Mouse (Mus musculus): ENCODE data around the gene Atp1a4.
"Not testable (repeated sequence)": the region's sequence is repeated elsewhere in the genome, so short reads cannot be mapped to it uniquely, and the experiment has no call there.

Gene Atp1a4

DNA sequence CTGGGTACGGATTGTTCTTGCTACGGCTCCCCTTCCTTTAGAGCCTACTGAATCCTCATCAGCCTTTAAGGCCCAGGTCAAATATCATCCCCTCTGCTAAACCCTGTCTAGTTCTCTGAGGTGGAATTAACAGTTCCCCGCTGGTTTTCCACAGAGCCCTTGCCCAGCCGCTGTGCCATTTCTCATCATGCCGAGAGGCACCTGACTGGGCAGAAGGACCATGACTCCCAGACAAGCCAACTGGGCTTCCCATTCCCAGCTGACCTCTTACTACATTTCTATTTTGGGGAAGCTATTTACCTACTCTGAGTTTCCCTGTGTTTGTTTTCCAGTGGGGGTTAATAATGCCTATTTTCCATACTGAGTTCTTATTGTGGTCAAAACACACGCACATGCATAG is 24.9 kb upstream of the Atp1a4 start:
- in situ Hi-C loops (cut with MboI, MseI) = no loop called here

- in situ Hi-C loops (cut with MboI, MseI) = no loop called here
Measured at GRCm38 (mm10) chr1:172281522-172282254, 23.5 kb upstream of the Atp1a4 start.

DNA sequence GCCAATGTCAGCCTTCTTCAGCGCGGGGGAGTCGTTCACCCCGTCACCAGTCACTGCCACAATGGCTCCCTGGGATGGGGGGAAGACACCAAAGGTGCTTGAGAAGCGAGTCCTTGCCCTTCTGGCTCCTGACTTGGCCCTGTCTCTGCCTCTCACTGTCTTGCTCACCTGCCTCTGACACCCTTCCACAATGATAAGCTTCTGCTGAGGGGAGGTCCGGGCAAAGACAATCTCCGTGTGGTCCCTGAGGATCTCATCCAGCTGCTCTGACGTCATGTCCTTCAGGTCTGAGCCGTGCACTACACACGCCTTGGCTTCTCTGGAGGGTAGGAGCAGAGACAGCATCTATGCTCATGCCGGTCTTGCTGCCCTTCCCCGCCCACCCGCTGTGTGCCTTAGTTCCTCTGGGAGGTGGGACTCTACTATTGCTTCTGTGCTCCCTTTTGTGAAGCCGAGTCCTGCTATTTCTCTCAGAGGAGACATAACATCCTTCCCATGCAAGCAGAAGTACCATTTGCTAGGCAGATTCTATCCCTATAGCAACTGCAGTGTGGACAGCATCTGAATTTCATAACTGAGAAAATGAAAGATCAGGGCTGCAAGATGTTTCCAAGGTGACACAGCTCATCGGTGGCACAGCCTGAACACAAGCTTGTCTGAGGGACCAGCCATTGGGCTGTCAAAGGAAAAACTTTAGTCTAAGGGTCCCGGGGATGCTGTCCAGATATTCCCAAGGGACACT is 21.7 kb upstream of the Atp1a4 start:
- in situ Hi-C loops (cut with MboI, MseI) = no loop called here

DNA sequence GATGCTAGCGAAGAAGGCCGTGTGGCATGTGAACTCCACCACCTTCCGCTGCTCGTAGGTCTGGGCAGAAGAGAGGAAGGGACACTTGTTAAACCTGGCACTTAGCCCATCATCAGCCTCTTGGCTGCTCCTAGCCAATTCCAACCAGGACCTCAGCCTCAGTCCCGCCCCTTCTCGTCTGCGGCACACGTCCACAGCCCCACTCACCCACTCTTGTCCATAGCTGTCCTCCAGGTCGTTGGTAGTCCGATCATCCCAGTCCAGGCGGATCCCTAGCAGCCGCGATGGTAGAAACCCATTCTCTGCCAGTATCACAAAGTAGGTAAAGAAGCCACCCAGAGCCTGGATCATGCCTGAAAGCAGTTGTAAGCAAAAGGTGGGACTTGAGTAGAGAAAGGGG is 20.1 kb upstream of the Atp1a4 start:
- in situ Hi-C loops (cut with MboI, MseI) = no loop called here

DNA sequence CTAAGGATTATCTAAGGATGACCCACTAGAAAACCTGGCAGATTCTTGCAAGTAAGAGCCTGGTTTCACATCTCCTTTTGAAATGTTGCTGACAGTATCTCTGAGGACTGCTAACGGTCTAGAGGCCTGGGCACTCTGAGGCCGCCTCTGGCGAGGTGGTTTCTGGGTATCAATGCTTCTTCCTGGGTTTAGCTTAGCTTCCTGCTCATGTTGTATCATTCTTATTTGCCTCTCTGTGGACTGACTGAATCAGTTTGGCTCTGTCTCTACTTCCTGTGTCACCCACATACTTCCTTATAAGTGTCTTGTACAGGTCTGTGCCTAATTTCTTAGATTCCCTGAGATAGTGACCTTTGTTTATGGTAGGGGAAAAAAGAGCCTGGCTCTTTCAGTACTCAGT is 19.0 kb upstream of the Atp1a4 start:
- in situ Hi-C loops (cut with MboI, MseI) = no loop called here

GRCm38 (mm10) chr1:172274547-172274946 is 16.3 kb upstream of the Atp1a4 start:
- in situ Hi-C loops (cut with MboI, MseI) = no loop called here

DNA sequence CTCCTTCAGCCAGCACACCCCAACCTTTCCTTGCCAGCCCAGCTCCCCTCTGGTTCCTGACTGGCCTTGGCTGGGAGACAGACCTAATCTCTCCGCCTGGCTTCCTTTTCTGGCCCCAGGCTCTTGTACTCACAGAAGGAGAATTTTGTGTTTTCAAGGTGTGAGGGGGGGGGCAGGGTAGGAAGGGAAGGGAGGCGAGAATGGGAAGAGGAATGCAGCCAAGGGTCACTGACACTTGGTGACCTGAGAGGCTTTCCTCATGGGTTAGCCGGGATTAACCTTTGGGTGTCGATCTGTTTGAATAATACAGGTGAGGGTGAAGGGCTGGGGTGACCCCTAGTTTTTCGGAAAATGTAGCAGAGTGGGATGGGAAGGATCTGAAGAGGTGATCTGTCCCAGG is 15.9 kb upstream of the Atp1a4 start:
- in situ Hi-C loops (cut with MboI, MseI) = no loop called here

DNA sequence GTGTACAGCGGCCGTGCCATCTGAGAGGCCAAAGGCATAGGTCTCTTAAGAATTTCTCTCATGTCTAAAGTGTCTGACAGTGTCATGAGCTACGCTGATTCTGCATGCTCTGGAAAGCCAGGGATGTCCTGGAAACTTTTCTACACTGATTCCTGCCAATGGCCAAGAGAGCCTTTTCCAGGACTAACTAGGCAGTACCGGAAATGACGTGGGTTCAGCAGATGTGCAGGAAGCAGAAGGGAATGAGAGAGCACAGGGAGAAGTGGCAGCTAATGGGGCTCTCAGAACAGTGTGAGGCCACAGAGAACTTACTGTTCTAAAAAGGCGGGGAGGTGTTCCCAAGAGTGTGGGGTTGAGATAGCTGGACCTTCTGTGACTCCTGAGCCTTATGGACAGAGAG is 15.2 kb upstream of the Atp1a4 start:
- in situ Hi-C loops (cut with MboI, MseI) = no loop called here

- in situ Hi-C loops (cut with MboI, MseI) = no loop called here
Measured at GRCm38 (mm10) chr1:172271765-172272164, 13.6 kb upstream of the Atp1a4 start.

DNA sequence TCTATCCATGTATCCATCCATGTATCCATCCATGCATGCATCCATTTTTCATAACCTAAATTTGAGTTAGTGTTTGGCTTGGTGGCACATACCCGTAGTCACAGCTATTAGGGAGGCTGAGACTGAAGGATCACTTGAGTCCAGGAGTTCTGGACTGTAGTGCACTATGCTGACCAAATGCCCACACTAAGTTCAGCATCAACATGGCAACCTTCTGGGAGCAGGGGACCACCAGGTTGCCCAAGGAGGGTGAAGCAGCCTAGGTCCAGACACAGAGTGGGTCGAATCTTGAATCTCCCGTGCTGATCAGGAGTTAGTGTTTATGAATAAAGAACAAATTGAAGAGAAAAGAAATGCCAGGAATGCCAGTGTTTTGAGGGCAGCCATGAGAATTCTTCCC is 13.0 kb upstream of the Atp1a4 start:
- in situ Hi-C loops (cut with MboI, MseI) = no loop called here

DNA sequence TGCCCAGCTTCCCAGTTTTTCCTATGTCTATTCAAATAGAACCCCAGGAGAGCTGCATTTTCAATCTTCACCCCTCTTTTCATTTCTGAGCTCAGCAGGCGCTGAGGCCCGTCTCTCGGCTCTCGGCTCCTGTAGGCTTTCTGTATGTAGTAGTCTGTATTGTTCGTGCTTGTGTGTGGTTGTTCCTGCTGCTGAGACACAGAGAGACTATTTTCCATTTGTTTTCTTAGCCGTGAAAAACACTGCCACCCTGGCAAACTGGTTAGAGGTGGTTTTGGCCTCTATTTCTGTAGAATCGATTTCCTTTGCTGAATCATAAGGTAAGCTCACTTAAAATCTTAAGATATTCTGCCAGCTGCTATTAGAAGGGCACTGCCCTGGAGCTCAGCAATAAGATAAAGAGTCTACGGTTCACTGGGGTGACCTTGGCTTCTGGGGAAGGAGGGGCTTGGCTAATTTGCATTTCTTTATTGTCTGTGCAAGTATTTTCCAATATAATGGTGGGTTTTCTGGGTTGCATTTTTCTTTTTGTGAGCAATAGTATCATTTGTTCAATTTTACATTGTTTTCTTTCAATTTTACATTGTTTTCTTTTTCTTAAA is 3.4 kb upstream of the Atp1a4 start, which contains the start of gene Igsf8:
Igsf8 (plus strand) TSS at position 165 of the 602 bp plus-strand sequence.
- in situ Hi-C loops (cut with MboI, MseI) = no loop called here

- in situ Hi-C loops (cut with MboI, MseI) = no loop called here
Measured at GRCm38 (mm10) chr1:172247679-172248078, 10.5 kb downstream of the Atp1a4 start.

GRCm38 (mm10) chr1:172247216-172247615 is 11.0 kb downstream of the Atp1a4 start:
- in situ Hi-C loops (cut with MboI, MseI) = no loop called here

GRCm38 (mm10) chr1:172244645-172245044 is 13.6 kb downstream of the Atp1a4 start:
- in situ Hi-C loops (cut with MboI, MseI) = not testable (repeated sequence)

DNA sequence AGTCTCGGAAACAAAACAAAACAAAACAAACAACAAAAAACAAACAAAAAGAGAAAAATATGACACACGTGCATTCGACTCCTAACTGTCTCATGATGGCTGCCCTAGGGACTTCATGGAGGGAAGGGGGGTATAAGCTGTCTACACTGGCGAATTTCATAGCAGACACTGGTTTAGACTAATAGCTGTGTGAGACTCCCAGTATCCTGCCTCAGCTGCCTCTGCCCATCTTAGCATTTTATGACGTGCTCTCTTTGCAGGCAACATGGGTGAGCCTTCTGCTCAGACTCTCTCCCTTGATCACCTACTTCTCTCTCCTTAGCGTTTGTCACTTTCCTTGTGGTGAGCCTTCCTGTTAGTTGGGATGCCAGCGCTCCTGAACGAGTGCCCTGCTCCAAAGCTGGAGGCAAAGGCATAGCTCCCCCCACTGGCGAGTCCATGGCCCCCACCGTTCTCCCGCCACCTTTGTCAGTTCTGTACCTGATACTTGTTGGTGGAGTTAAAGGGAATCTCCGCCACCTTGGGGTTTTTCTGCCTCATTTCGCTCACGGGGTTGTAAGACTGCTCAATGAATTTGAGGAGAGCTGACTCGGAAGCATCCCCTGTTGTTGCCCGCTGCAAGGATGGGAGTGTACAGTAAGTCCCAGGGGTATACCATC is 14.5 kb downstream of the Atp1a4 start:
- in situ Hi-C loops (cut with MboI, MseI) = no loop called here

GRCm38 (mm10) chr1:172242401-172242800 is 15.8 kb downstream of the Atp1a4 start:
- in situ Hi-C loops (cut with MboI, MseI) = no loop called here

DNA sequence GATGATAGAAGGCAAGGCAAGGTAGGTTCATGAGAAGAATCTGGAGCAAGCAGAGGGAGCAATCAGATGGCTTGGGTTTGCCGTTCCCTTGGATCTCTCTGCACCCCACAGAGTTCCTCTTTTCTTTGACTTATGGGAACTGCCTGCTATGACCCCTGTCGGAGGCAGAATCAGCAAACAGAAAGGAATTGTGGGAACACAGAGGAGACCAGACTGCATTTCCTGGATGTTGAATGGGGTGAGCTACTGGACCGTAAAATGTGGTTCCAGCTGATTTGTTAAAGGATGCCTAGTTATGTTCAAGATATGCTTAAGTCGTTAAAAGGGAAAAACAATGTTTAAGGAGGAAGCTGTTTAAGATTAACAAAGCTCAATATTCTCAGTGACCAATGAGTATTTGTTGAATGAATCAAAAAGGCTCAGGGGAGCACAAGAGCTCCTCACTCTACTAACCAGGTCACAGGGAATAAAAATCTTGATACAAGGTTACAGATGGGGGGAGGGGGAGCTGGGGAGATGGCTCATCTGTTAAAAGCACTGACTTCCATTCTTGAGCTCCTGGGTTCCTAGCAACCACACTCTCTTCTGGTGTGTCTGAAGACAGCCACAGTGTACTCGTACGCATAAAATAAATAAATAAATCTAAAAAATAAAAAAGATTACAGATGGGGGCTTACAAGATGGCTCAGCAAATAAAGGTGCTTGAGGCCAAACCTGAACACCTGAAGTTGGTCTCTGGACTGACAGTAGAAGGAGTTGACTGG is 17.1 kb downstream of the Atp1a4 start:
- in situ Hi-C loops (cut with MboI, MseI) = no loop called here

DNA sequence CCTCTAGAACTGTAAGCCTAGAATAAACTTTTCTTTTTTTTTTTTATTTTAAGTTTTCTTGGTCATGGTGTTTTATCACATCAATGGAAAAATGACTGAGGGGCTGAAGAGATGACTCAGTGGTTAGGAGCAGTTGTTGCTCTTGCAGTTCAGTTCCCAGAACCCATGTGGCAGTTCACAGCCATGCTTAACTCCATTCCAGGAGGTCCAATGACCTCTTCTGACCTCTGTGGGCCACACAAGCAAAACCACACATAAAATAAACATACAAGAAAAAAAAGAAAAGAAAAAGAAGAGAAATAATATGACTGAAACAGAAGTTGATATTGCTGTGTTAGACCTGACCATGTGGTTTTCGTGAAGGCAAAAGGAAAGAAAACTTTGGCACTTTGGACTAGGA is 29.0 kb downstream of the Atp1a4 start:
- in situ Hi-C loops (cut with MboI, MseI) = no loop called here

- in situ Hi-C loops (cut with MboI, MseI) = no loop called here
Measured at GRCm38 (mm10) chr1:172228209-172228608, 30.0 kb downstream of the Atp1a4 start.

- in situ Hi-C loops (cut with MboI, MseI) = no loop called here
Measured at GRCm38 (mm10) chr1:172221297-172222063, 36.7 kb downstream of the Atp1a4 start.

DNA sequence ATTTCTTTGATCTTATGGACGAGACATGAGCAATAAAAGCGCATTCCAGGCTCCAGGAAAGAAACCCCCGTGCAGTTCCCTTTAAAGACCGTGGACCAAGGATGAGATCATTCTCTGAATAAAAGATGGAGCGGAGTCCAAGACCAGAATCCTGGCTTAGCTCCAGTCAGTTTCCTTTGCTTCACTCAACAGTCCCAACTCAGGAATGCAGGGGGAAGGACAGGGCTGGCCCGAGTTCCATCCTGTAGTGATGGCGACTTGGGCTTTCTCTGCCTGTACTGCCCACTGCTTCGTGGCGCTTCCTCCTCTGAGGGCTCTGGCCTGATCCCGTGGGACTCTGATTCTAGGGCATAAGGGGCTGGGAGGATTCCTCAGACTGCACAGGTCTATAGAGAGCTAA is 37.8 kb downstream of the Atp1a4 start:
- in situ Hi-C loops (cut with MboI, MseI) = no loop called here

Measured in regulatory T cell (primary cell).